Mouse (Mus musculus) adrenal gland, postnatal 4 days (tissue): ENCODE measurements around the gene Gm21119. TPM values are rescaled to one million over a fixed set of nuclear protein-coding genes. Genes with fewer than 3 reads are reported as not detected.
"Not testable (repeated sequence)": the region's sequence is repeated elsewhere in the genome, so short reads cannot be mapped to it uniquely, and the experiment has no call there.

Experiments used
- DNase-seq, 2 experiments: peaks; one replicate each; pipeline ENCODE4 v3.0.0; 2021 to 2022; ENCODE audit warnings: low spot score in 2 of 2, mixed read lengths in 2 of 2
- long read RNA-seq, 2 experiments: library from polyadenylated mRNA; stranded (forward); transcript quantifications; one replicate each; pipeline ENCODE4 v2.0.0; 2021
- total RNA-seq, 2 experiments: library from RNA; stranded (reverse); gene quantifications; 2 replicates each; pipeline ENCODE4 v1.2.3; 2021

Gm21119 gene
- total RNA-seq: under 1 TPM; 0.40 to 0.62 TPM
- long read RNA-seq, experiment 1: 0 reads
- long read RNA-seq, experiment 2: 0 reads

GRCm38 (mm10) chr8:20614619-20615018 is at the start of gene Gm21119:
Gm21119 (plus strand) TSS chr8:20614919.
- DNase-seq: not testable (repeated sequence)

GRCm38 (mm10) chr8:20566753-20567152 is 48.0 kb upstream of the Gm21119 start:
- not testable (repeated sequence) for DNase-seq

- DNase-seq: not testable (repeated sequence)
Observed at GRCm38 (mm10) chr8:20581081-20581480, 33.6 kb upstream of the Gm21119 start.

- not testable (repeated sequence) for DNase-seq
Observed at GRCm38 (mm10) chr8:20582772-20583171, 31.9 kb upstream of the Gm21119 start.

GRCm38 (mm10) chr8:20588268-20589177 is 26.2 kb upstream of the Gm21119 start:
- not testable (repeated sequence) for DNase-seq

GRCm38 (mm10) chr8:20589178-20589539 is 25.6 kb upstream of the Gm21119 start:
- DNase-seq: peak; percentile 13 to 27

- peak; percentile 13 to 24 for DNase-seq
Observed at GRCm38 (mm10) chr8:20590117-20590997, 24.4 kb upstream of the Gm21119 start.

GRCm38 (mm10) chr8:20591002-20591401 is 23.7 kb upstream of the Gm21119 start:
- not testable (repeated sequence) for DNase-seq

GRCm38 (mm10) chr8:20592732-20593272 is 21.9 kb upstream of the Gm21119 start:
- not testable (repeated sequence) for DNase-seq

- DNase-seq: peak; percentile 65 to 82
Observed at GRCm38 (mm10) chr8:20593841-20594240, 20.9 kb upstream of the Gm21119 start.

GRCm38 (mm10) chr8:20596081-20596841 is 18.5 kb upstream of the Gm21119 start:
- peak in 1 of 2 experiments; percentile 3 for DNase-seq

GRCm38 (mm10) chr8:20596842-20597708 is 17.6 kb upstream of the Gm21119 start:
- DNase-seq: peak; percentile 76 to 84

- not testable (repeated sequence) for DNase-seq
Observed at GRCm38 (mm10) chr8:20598300-20599170, 16.2 kb upstream of the Gm21119 start.

- DNase-seq: not testable (repeated sequence)
Observed at GRCm38 (mm10) chr8:20599350-20599749, 15.4 kb upstream of the Gm21119 start.

- DNase-seq: not testable (repeated sequence)
Observed at GRCm38 (mm10) chr8:20610856-20611255, 3.9 kb upstream of the Gm21119 start.

- not testable (repeated sequence) for DNase-seq
Observed at GRCm38 (mm10) chr8:20612721-20613120, 2.0 kb upstream of the Gm21119 start.

- DNase-seq: not testable (repeated sequence)
Observed at GRCm38 (mm10) chr8:20630766-20631165, 16.0 kb downstream of the Gm21119 start.

- DNase-seq: not testable (repeated sequence)
Observed at GRCm38 (mm10) chr8:20637931-20638330, 23.2 kb downstream of the Gm21119 start.
